Mouse (Mus musculus) thymus, postnatal 4 days (tissue): ENCODE measurements at regions not wholly inside any gene's neighbourhood (a gene's known extent, or its start where the extent isn't known, plus 50 kb on each side); places are given as distances from the start of the nearest gene placed in this dataset.

ENCODE experiments used
- DNase-seq: peaks from one replicate; pipeline ENCODE4 v3.0.0; 2021

DNA sequence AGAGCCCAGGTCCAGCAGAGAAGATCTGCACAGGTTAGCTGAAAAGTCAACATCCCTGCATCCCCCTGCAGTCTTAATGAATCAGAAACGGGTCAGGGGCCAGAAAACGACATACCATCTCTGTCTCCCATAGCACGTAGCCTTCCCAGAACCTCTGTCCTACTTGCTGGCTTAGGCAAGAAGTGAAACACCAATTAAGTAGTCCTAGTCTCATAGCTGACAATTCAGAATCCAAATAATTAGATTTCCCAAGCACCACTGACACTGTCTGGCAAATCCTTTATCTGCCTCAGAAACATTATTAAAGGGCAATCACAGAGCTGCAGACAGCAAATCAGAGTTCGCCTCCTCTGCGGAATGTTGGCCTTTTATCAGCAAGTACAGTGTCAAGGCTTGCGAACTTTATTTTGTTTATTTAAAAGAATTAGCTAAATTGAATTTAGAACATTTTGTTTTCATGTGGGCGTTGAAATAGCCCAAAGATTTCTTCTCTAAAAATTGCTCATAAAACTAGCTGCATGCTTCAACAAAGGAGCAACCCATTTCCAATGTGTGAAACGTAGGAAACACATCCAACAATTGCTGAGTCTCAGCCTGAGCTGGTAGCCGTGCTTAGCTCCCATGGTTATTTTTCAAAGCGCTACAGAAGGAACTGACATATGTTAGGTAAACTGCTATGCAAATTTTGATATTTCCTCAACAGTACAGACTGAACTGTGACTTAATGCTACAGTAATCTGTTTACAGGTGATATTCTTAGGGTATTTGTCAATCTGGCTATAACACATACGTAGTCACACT is 411.2 kb downstream of the Ipo11 start:
- DNase-seq: no peak

DNA sequence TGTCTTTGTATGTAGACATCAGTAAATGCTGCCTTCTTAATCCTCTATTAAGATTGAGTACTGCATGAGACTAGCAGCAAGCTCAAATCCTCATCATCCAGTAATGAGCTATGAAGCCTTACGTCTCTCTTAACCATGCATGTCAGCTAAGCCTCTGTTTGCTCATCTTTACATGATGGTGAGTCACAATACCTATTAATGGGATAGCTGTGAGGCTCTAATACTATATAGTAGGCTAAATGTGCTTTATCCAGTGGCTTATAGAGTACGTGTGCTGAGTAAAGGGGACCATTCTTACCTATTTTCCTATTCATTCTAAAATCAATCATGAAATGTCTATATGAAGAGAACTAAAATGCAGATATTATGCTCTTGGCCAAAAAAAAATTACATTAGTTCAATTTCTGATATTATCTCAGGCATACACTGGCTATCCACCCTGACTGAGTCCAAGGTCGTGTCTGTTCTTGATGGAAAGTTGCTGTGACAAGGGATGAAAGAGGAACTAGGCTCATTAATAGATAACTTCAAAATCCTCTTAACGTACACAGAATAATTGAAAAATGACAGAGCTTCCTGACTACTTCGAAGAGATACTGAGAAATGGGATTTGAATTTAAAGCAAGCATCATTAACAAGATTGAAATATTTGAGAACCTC is 422.1 kb downstream of the Ipo11 start:
- no peak for DNase-seq

DNA sequence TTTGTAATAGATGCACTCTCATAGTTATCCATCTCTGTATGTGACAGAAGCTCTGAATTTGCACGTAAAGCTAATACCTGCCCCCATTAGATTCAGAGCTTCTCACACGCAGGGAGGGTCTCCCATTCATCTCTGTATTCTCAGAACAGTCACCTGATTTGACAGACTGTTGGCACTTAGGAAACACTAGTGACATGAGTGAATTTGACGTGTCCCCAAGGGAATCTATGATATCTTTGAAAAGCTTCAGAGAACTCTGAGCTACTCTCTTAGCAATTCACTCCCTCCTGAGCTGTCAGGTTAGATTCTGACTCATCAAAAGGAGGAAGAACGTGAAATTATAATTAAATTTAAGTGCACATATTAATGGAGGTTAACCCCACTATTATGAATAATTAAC is 423.1 kb downstream of the Ipo11 start:
- DNase-seq: no peak

DNA sequence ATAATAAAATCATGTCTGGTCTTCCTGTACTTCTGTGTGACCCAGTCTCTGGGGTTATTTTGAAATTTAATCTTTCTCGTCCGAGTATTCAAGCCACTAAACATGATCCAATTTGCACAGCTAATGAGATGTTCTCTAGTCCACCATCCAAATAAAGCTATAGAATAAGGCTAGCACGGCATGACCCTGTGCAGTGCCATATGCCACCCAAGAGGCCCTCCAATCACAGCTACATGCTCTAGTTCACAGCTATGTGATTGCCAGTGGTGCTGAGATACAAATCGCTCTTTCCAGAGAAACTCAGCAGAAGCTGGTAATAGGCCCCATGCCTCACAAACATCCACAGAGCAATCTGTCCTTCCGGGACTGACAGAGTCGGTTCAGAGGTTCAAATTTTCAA is 426.3 kb downstream of the Ipo11 start:
- DNase-seq: no peak

DNA sequence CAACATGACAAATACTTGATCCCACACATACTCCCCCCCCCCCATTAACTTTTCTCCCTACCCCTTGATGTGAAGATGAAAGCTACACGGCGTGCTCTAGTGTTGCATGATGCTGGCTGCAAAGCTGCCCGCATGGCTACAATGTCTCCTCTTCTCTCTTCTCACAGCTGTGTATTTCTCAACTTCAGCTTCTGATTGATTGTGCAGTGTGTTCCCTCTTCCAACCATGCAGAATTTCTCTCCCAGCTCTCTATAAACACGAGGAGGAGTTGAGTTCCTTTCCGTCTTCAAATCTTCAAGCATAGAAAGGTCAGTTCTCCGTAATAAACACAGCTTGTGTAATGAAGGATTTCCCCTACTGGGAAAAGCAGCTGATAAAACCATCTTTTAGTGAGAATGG is 435.5 kb downstream of the Ipo11 start:
- no peak for DNase-seq

DNA sequence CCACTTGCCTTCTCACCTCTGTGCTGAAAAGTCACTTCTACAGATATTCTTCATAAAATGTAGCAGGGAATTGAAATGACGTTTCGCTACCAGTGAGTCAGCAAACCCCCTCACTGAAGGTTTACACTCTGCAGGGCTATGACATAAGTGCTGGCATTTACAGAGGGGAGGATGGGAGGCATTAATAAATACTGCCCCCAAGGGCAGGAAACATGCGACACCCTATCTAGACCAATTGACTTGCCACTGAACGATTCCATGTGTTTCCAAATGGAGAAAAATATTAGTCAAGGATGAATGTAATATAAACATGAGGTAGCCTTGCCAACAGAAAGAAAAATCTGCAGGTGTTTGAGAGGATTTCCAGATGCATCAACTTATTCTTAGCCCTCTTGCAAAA is 465.5 kb downstream of the Ipo11 start:
- no peak for DNase-seq

DNA sequence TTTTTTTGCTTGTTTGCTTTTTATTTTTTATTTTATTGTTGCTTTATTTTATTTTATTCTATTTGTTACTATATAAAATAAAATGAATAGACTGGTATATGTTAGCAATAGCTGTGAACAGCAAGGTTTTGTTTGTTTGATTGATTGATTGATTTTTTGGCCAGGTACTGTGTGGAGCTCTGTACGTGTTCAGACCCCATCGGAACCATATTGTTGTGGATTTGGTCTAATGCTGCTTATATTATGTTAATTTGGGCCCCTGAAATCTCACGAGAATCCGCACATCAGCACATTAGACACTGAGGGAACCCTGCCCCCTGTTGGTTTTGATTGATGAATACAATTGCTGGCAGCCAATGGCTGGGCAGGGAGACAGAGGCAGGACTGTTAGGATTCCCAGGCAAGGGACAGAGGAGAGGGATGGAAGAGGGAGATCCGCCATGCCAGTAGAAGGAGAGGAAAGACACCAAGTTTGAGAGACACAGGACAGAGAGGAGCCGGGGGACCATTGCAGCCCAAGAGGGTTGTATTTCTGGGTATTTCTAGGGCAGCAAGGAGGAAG is 482.3 kb downstream of the Ipo11 start:
- DNase-seq: no peak

DNA sequence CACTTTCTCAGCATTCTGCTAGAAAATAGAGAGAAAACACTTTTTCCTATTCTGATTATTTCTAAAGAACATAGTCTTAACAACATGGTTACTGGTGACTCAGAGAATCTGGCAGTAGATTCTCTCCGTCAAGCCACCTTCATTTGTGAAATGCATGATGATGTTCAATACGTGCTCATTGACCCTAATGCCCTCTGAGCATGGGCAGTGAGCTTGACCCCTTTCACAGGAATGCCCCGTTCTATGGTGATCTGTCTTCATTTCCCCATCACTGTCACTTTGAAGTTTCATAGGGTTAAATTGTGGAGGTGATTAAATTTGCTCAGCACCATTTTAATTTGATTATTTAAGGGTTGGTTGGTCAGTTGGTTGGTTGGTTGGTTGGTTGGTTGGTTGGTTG is 504.6 kb downstream of the Ipo11 start:
- DNase-seq: no peak

DNA sequence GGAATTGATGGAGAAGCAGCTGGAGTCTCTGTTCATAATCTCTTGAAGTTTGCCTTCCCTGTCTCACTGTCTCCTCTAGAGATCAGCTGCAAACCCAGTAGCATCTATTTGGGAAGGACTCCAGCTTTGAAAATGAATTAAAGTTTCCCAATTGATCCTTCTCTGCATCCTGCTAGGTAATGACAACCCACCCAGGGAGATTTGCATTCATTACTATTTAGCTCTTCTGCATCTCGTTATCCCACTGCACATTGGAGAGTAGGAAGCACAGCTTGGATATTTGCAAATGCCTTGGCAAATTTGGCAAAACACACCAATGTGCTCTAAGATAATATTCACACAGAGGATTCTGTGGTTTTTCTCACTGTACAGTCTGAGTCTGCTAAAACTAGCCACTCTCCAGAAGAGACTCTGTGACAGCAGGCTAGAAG is 530.1 kb downstream of the Ipo11 start:
- no peak for DNase-seq

DNA sequence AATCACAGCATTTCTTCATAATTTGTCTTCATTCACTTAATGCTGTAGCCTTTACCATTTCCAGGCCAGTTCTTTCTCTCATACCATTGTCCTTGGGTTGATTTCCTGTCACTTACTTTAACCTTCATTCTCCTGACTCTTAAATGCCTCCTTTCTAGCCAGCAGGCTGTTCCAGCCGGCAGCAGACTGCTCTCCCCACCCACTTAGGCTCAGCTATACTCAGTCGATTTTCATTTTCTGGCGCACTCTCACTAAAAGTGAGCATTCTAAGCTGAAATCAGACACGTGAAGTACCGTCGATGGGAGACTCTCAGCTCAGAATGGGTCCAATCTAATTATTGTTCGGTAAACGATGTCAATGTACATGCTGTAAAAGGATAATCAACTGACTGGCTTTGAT is 544.1 kb downstream of the Ipo11 start:
- DNase-seq: no peak

DNA sequence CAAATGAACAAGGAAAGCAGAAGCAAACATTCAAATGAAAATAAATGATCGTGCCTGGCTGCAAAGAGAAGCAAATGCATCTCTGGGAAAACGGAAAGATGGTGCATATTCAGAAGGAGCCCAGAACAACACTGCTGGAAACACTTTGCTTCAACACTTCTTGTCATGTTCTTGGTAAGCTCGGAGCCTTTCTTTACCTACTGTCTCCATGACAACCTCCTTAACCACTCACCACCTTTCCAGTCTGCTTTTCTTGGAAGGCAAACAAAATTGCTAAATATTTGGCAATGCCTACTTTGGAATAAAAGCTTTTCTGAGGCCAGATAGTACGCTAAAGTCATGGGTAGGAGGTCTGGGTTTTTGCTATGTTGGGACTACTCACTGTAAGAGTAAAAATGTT is 548.1 kb downstream of the Ipo11 start:
- no peak for DNase-seq

DNA sequence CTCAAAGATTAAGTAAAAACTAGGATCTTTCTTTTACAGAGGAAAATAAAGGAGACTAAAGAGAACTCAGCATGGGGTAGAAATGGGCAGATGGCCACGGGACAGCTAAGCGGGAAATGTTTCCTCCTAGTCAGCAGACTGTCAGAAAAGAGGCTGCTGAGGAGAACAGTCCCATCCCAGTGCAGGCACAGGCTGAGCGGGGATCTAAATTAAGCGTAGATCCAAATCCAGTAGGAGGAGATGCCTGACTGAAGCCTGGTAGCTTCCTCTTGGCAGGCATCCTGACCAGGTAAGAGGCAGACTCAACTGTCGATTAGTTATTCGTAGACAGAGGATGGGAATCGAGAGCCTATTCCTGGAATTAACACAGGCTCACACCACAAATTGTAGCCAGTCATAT is 569.2 kb downstream of the Ipo11 start:
- no peak for DNase-seq

DNA sequence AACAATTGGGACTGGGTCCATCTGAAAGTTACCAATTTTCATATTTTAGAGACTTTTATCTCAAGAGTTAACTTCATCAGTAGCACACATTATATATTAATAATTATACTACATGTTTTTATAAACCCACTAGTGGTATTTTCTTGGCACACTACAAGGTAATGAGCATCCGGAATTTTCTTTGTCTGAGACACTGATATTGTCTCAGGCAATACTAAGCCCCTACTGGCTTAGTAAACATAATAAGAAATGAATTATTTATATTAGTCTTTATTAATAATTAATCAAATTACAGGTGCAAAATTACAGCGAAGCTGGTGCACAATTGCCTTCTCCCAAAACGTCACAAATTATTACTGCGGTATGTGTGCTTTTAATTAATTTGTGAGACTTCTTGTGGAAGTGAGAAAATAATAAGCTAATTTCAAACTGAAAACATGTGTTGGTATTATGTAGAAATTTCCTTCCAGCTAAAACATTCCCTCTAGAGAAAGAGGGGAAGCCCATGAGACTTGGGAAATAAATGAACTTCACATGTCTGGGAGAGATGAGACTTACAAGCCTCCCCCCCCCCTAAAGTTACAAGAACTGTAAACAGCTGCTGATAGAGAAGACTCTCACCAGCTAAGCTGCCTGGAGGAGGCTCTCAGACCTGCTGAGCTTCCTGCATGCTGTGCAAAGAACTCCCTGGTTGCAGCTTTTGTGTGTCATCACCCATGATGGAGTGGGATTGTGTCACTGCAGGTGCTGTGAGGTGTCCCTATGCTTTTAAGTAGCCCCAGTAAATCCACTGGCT is 583.9 kb downstream of the Ipo11 start:
- no peak for DNase-seq

DNA sequence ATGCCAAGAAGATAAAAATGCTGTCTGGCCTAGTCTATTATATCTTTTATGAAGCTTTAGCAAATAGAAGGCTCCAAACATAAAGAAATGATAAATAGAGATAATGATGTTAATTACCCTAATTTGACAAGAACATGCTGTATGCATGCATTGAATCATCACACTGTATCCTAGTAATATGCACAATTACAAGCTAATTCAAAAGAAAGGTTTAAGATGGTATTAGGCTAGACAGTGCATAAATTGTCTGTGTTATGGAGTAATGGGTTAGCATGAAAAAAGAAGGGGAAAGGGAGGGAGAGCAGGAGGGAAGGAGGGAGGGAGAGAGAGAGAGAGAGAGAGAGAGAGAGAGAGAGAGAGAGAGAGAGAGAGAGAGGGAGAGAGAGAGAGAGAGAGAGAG is 604.7 kb downstream of the Ipo11 start:
- DNase-seq: no peak

DNA sequence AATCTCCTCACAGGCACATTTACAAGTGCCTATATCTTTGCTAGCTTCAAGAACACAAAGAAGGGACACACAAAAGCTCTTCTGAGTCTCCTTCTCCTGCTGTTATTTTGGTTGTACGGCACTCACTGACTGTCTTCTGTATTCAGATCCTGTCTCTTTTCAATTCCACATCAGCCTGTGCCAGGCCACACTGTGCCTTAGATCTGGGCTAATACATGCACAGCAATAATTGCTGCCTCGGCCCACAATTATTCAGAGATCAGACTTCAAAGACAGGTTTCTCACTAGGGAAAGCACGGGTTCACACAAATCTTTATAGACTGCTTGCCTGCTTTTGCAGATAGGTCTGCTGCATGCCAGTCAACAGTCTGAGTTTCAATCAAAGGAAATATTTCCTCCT is 617.8 kb downstream of the Ipo11 start:
- no peak for DNase-seq

DNA sequence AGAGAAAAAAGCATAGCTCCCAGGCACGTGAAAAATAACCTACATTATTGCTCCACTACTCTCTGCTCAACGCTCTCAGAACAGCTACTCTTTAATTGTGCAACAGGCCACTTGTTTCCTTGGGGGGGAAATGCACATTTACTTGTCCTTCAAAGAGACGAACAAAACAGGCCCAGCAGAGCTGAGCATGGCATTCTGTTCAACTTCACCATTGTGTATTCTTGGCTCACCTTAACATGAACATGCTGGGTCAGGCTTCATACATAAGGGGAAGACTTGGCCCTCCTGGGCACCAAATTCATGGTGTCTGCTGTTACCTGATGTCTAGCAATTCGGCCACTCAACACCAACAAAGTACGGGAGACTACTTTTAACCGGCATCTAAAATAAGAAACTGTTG is 618.3 kb downstream of the Ipo11 start:
- no peak for DNase-seq

DNA sequence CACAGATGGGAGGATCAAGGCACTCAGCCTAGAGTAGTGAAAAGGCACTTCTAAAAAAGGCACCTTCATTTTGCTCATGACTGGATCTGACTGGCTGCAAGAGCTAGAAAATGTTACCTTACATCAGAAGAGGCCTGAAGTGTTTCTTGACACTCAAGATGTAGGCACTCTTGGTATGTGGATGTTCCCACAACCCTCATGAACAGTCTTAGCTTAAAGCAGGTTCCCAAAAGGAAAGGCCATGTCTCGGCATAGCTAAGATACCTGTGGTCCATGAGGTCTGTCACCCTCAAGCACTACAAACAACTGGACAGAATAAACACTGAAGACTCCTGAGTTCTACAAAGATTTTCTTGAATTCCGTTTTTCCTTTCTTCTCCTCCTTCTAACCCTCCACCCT is 619.5 kb downstream of the Ipo11 start:
- no peak for DNase-seq

DNA sequence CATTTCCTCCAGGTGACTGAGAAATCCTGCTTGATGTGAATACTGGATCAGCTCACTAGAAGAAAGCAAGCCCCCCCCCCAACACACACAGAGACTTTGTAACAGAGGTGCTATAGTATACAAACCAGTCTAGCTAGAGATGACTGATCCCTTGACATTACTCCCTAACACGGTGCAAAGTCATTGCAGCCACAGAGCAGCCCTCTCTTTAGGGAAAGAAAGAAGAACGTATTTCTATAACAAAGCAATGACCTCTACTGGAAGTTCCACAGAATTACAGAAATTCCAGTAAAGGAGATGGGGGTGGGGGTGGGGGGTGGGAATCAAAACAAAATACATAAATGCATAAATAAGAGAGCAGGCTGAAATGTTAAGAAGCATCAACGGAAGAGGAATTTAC is 655.6 kb downstream of the Ipo11 start:
- DNase-seq: no peak

DNA sequence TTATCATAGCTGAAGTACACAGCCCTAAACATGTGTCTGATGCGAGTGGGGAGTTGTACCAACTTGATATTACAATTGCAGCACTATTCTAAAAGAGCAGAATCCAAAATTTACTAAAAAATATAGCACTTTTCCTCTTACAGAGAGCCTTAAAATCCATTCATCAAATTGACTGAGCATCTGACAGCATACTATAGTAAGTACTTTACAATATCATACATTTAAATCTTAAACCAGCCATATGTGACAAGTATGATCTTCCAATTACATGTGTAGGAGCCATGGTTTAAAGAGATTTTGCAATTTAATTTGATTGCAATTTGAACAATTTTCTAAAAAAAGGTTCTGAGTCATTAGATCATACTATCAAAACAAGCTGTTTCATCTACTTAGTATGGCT is 676.9 kb downstream of the Ipo11 start:
- no peak for DNase-seq
